Mouse (Mus musculus): ENCODE results near the gene Pot1a. TPM values are rescaled to one million over a fixed set of nuclear protein-coding genes. Genes with fewer than 3 reads are reported as not detected.

Gene Pot1a
- polyA plus RNA-seq, 1 experiment from 2014 or later: 9.4 TPM

- H3K36me3 ChIP-seq (ENCODE audit: control insufficient read depth, insufficient read depth): no peaks in the 10 kb centered on the region
- ATAC-seq: no peak
- peak; percentile 67 for TF ChIP-seq CTCF (IDR thresholded peaks at IDR 0.05; ENCODE audit: low read depth)
- H3K27ac ChIP-seq (ENCODE audit: low read depth, low read length): no peak overlapping the region
- no peak overlapping the region for H3K4me3 ChIP-seq (ENCODE audit: low read depth, low read length)
- H3K4me1 ChIP-seq (replicated peaks; ENCODE audit: control insufficient read depth, insufficient read depth, low read length): no peaks in the 10 kb centered on the region
- H3K4me2 ChIP-seq (replicated peaks; ENCODE audit: low read depth): no peak overlapping the region
- H3K9ac ChIP-seq (ENCODE audit: low read depth, low read length): no peak overlapping the region
- WGBS: 36% methylated on average over 6 of the region's 6 CpGs
- H3K9me3 ChIP-seq (ENCODE audit: control insufficient read depth): no peaks in the 10 kb centered on the region
- H3K27me3 ChIP-seq (replicated peaks; ENCODE audit: control insufficient read depth, insufficient read depth, low read length): no peaks in the 10 kb centered on the region
Observed at GRCm38 (mm10) chr6:25709250-25709895, 99.7 kb downstream of the Pot1a start.

GRCm38 (mm10) chr6:25699956-25700355, 109.1 kb downstream of the Pot1a start:
- H3K36me3 ChIP-seq (ENCODE audit: control insufficient read depth, insufficient read depth): no peaks in the 10 kb centered on the region
- no peak overlapping the region for H3K27ac ChIP-seq (ENCODE audit: low read depth, low read length)
- WGBS: 47% methylated on average over 2 of the region's 2 CpGs
- H3K9ac ChIP-seq (ENCODE audit: low read depth, low read length): no peak overlapping the region
- H3K4me2 ChIP-seq (replicated peaks; ENCODE audit: low read depth): no peak overlapping the region
- H3K9me3 ChIP-seq (ENCODE audit: control insufficient read depth): no peaks in the 10 kb centered on the region
- H3K4me1 ChIP-seq (replicated peaks; ENCODE audit: control insufficient read depth, insufficient read depth, low read length): no peaks in the 10 kb centered on the region
- H3K27me3 ChIP-seq (replicated peaks; ENCODE audit: control insufficient read depth, insufficient read depth, low read length): no peaks in the 10 kb centered on the region
- no peak for ATAC-seq
- no peak overlapping the region for H3K4me3 ChIP-seq (ENCODE audit: low read depth, low read length)
- TF ChIP-seq CTCF (IDR thresholded peaks at IDR 0.05; ENCODE audit: low read depth): no peak

Other genes with a start within 250 kb of the Pot1a start
- gene Gpr37, start 118.5 kb downstream of the Pot1a start, polyA plus RNA-seq (2015; fragmentation: Nextera tagmentation; extraction: Ambion mirVana): 0.24 and 0.38 TPM in 2 replicates

Measured in intestine, postnatal 0 days (tissue).